7 mouse cellular contexts compared by ENCODE assay signal in the genomic region with DNA sequence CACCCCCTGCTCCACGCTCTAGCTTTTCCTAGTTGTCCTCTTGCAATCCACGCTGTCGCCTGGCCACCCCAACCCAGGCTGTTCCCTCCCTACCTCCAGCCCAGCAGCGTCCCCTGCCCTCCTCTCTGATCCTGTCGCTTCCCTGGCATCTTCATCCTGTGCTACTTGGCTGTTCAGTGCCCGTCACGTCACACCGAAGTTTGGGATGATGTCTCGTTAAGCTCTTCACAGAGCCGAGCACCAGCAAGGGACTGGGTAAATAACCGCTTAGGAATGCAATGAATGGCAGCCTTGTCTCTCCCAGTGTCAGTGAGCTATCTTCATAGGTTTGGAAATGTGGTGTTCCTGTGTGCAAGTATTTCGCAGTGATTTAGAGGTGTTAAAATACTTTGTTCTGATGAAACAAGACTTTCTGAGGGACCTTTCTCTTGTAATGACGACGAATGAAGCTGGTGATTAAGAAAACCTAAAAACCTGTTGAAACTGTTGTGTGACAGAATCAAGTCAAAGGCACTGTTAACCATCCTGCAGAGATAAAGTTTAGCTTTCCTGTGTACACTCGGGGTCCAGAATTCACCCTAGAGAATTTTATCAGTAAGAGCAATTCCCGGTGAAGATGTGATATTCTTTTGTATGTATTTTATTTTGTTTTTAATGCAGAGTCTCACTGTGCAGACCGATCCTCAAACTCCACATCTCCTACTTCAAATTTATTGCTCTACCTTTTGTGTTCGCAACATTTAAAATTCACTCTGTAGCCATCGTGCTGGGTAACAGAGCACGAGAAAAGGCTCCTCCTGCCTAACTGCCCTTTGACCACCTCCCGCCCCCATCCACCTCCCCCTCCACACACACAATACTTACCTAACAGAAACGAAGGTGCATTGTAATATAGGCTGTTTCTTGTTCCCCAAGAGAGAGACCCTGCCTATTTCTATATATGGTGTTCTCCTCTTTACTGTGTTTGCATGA. TPM values are rescaled to one million over a fixed set of nuclear protein-coding genes. Genes with fewer than 3 reads are reported as not detected.
DNase-seq lines count a peak whose midpoint lies in the region; ATAC-seq lines count a peak whose summit lies in the region.

No protein-coding gene starts in this region.

- H3K27me3 ChIP-seq in lung, embryonic 16.5 days (ENCODE audit: control insufficient read depth, insufficient read depth, low read depth, low read length): no peaks in the 10 kb centered on the region
- H3K27me3 ChIP-seq in liver, embryonic 16.5 days (ENCODE audit: control insufficient read depth, insufficient read depth, low read depth, low read length): no peaks in the 10 kb centered on the region

- no peaks in the 10 kb centered on the region for H3K36me3 ChIP-seq in lung, embryonic 16.5 days (ENCODE audit: control insufficient read depth, insufficient read depth, low read length)
- H3K36me3 ChIP-seq in liver, embryonic 16.5 days (ENCODE audit: control insufficient read depth, insufficient read depth): peaks cover 2% of the 10 kb centered on the region; the same call in 1 of the 2 replicates

- peak overlapping the region; percentile 72 for H3K4me2 ChIP-seq in lung, embryonic 16.5 days (ENCODE audit: low read depth, low read length)
- peak overlapping the region; percentile 91 for H3K4me2 ChIP-seq in liver, embryonic 16.5 days (ENCODE audit: low read depth, low read length)

- peaks cover 21% of the 10 kb centered on the region for H3K4me1 ChIP-seq in lung, embryonic 16.5 days (replicated peaks; ENCODE audit: control insufficient read depth, insufficient read depth, low read length)
- H3K4me1 ChIP-seq in brown adipose tissue, adult 24 weeks (ENCODE audit: control insufficient read depth, insufficient read depth, insufficient read length, low read length): peaks cover 3% of the 10 kb centered on the region; the same call in 1 of the 2 replicates
- H3K4me1 ChIP-seq in liver, embryonic 16.5 days (ENCODE audit: control insufficient read depth, low read depth, low read length): peaks cover 32% of the 10 kb centered on the region

- H3K4me3 ChIP-seq in lung, embryonic 16.5 days (ENCODE audit: low read length): peak overlapping the region; percentile 76
- peak overlapping the region; percentile 73 for H3K4me3 ChIP-seq in brown adipose tissue, adult 24 weeks (ENCODE audit: insufficient read depth, low read depth, low read length)
- H3K4me3 ChIP-seq in liver, embryonic 16.5 days (ENCODE audit: low read depth, low read length): peak overlapping the region; percentile 96

- DNase-seq in lung, postnatal 36 days: no peak
- DNase-seq in forelimb bud, embryonic 11.5 days (ENCODE audit: low read depth, low spot score): peak; percentile 21
- no peak for DNase-seq in right cerebral cortex, adult 18-20 months
- DNase-seq in urinary bladder, postnatal 14 days (ENCODE audit: low spot score): no peak

- peak overlapping the region; percentile 90 for H3K9ac ChIP-seq in lung, embryonic 16.5 days (ENCODE audit: low read length)
- peak overlapping the region; percentile 78 for H3K9ac ChIP-seq in liver, embryonic 16.5 days (ENCODE audit: low read depth, low read length)

- WGBS in lung, embryonic 16.5 days: 7% methylated on average over 22 of the region's 22 CpGs
- WGBS in liver, embryonic 16.5 days (ENCODE audit: insufficient replicate concordance): 8% methylated on average over 22 of the region's 22 CpGs

- peak; percentile 32 for ATAC-seq in lung, embryonic 16.5 days (ENCODE audit: low read depth)
- ATAC-seq in liver, embryonic 16.5 days (ENCODE audit: low read depth): no peak

- no peaks in the 10 kb centered on the region for H3K9me3 ChIP-seq in lung, embryonic 16.5 days (ENCODE audit: control insufficient read depth, low read length)
- H3K9me3 ChIP-seq in liver, embryonic 16.5 days (replicated peaks; ENCODE audit: control insufficient read depth, low read length): no peaks in the 10 kb centered on the region

- H3K27ac ChIP-seq in lung, embryonic 16.5 days (ENCODE audit: low read length): peak overlapping the region; percentile 98
- H3K27ac ChIP-seq in brown adipose tissue, adult 24 weeks (replicated peaks; ENCODE audit: low read depth, low read length): peak overlapping the region; percentile 76
- peak overlapping the region; percentile 88 for H3K27ac ChIP-seq in liver, embryonic 16.5 days (ENCODE audit: low read length)

RNA-seq across cellular contexts. Expression of a gene that starts 1.2 kb away (rescaled TPM):
- polyA plus RNA-seq in lung, embryonic 16.5 days (2015; fragmentation: Nextera tagmentation; extraction: Ambion mirVana): 79.5 and 88.8 TPM in 2 replicates
- 28.7 and 29.0 TPM in 2 replicates for polyA plus RNA-seq in brown adipose tissue, adult 24 weeks (2012; ENCODE audit: insufficient read depth, insufficient read length, missing spikeins)
- polyA plus RNA-seq in liver, embryonic 16.5 days (2015; fragmentation: Nextera tagmentation; extraction: Ambion mirVana): 33.3 and 37.1 TPM in 2 replicates
